Mouse (Mus musculus) heart, postnatal 0 days (tissue): ENCODE data around the gene Tyms. TPM values are rescaled to one million over a fixed set of nuclear protein-coding genes. Genes with fewer than 3 reads are reported as not detected.
A peak's percentile ranks its signal among the peaks of the same experiment; 100 is the strongest.

Experiments
- ATAC-seq: fragments of 200-750 bp; cut with Nextera tagmentation; 2 replicates; pipeline ENCODE4 v1.8.0; 2017; ENCODE audit warnings: low read depth, moderate number of reproducible peaks, moderate library complexity; ENCODE audit not compliant: insufficient read depth
- DNase-seq: peaks from one replicate; pipeline ENCODE4 v3.0.0-alpha.2; 2016; ENCODE audit warnings: low spot score
- H3K27ac ChIP-seq: fragments of 300-500 bp; sonication (generic); 2 replicates; pipeline ENCODE4 v1.5.1; 2014; ENCODE audit warnings: low read depth, mild to moderate bottlenecking
- H3K27me3 ChIP-seq: fragments of 300-500 bp; sonication (generic); 2 replicates; pipeline ENCODE4 v1.6.1; 2014; ENCODE audit warnings: low read length, mixed read lengths; ENCODE audit not compliant: control insufficient read depth, insufficient read depth
- H3K36me3 ChIP-seq: fragments of 300-500 bp; sonication (generic); replicated peaks from 2 replicates; pipeline ENCODE4 v1.6.1; 2014; ENCODE audit warnings: low read length, mixed read lengths; ENCODE audit not compliant: control insufficient read depth, insufficient read depth
- H3K4me1 ChIP-seq: fragments of 300-500 bp; sonication (generic); 2 replicates; pipeline ENCODE4 v1.6.1; 2014; ENCODE audit warnings: antibody characterized with exemption; ENCODE audit not compliant: control insufficient read depth, insufficient read depth
- H3K4me2 ChIP-seq: fragments of 300-500 bp; sonication (generic); 2 replicates; pipeline ENCODE4 v1.6.1; 2014; ENCODE audit warnings: low read depth, mild to moderate bottlenecking, low read length, moderate library complexity
- H3K4me3 ChIP-seq: fragments of 300-500 bp; sonication (generic); 2 replicates; pipeline ENCODE4 v1.5.1; 2014; ENCODE audit warnings: low read depth, low read length
- H3K9ac ChIP-seq: fragments of 300-500 bp; sonication (generic); replicated peaks from 2 replicates; pipeline ENCODE4 v1.6.1; 2014; ENCODE audit warnings: low read depth, low read length, mixed read lengths
- H3K9me3 ChIP-seq: fragments of 300-500 bp; sonication (generic); replicated peaks from 2 replicates; pipeline ENCODE4 v1.6.1; 2016; ENCODE audit warnings: low read length; ENCODE audit not compliant: control insufficient read depth
- CTCF ChIP-seq: IDR thresholded peaks from 2 replicates; pipeline ENCODE4 v1.5.1; 2016; ENCODE audit warnings: antibody characterized with exemption, control low read depth, low read depth
- EP300 ChIP-seq: IDR thresholded peaks from 2 replicates; pipeline ENCODE4 v1.6.1; 2016; ENCODE audit warnings: antibody characterized with exemption, low read depth
- WGBS: fragments of 180-500 bp; shearing (Covaris S2); extraction: QIAGEN DNeasy Blood & Tissue Kit; methylation state at CpG from one replicate; pipeline ENCODE4 v1.1.7; 2014; 5-methylcytosine and 5-hydroxymethylcytosine counted together
- polyA plus RNA-seq: library from polyadenylated mRNA; unstranded; fragments of >200 nt; fragmentation: Nextera tagmentation; extraction: Ambion mirVana; gene quantifications from 2 replicates; pipeline ENCODE4 v1.2.1, GENCODE M21; 2015
- total RNA-seq: library from RNA; depleted of rRNA; stranded (reverse); fragments of >200 nt; gene quantifications from 2 replicates; pipeline ENCODE4 v1.2.3, GENCODE M21; 2014; ENCODE audit warnings: low replicate concordance

Gene Tyms
- total and polyA plus RNA-seq, 2 experiments from 2014 or later = 27.6 to 48.1 TPM

DNA sequence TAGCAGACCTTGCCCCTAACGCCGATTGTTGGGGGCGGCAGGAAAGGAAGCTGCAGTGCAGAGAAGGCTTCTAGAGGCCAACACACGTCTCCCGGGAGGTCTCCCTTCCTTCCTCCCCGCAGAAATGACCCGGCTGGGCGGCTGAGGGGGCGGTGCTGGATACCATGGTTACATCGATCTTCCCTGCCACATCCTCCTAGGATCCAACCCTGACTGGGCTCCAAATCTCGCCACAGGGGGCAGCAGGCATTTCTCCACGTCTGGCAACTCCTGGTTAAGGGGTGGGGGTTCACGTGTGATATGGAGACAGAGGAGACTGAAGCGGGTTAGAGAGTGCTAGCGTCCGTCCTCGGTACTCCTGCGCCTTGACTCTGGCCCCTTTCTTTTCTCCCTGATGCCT lies 37.7 kb upstream of the Tyms start:
- peaks cover 14% of the 10 kb centered on the region; the same call in 1 of the 2 replicates for H3K4me1 ChIP-seq
- H3K4me3 ChIP-seq = peak overlapping the region; percentile 16
- H3K4me2 ChIP-seq = peak overlapping the region; percentile 46
- TF ChIP-seq EP300 (no peak), CTCF (peak; percentile 45)
- H3K9ac ChIP-seq = no peak overlapping the region
- H3K27me3 ChIP-seq = peaks cover 76% of the 10 kb centered on the region
- peak; percentile 38 for DNase-seq
- H3K27ac ChIP-seq = no peak overlapping the region
- WGBS = 2% methylated on average over 18 of the region's 18 CpGs
- H3K9me3 ChIP-seq = no peaks in the 10 kb centered on the region
- peak; percentile 17; the same call in 1 of the 2 replicates for ATAC-seq
- no peaks in the 10 kb centered on the region for H3K36me3 ChIP-seq

GRCm38 (mm10) chr5:30110371-30111060 lies 37.1 kb upstream of the Tyms start:
- Histone ChIP-seq H3K4me2 (peak overlapping the region; percentile 46), H3K36me3 (no peaks in the 10 kb centered on the region), H3K9me3 (no peaks in the 10 kb centered on the region), H3K27ac (no peak overlapping the region), H3K27me3 (peaks cover 79% of the 10 kb centered on the region), H3K4me3 (peak overlapping the region; percentile 16), H3K4me1 (peaks cover 14% of the 10 kb centered on the region; the same call in 1 of the 2 replicates), H3K9ac (no peak overlapping the region)
- WGBS = 23% methylated on average over 22 of the region's 22 CpGs
- DNase-seq (no peak), ATAC-seq (no peak)
- TF ChIP-seq EP300 (no peak), CTCF (no peak)

DNA sequence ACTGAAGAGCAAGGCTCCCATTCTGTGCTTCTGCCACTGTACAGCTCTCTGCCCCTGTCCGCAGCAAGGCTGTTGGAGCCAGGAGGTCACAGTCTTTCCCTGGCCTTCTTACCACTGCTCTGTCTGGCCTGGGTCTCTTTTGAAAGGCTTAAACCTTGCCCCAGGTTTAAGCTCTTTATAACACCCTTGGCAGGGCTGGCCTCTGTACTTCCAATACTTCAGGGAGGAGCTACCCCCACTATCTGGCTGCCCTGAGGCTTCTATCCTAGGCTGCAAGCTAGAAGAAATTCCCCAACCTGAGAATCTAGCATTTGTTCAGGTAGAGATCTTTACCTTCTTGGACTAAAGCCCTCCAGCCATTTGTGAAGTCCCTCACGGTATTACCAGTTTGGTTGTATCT lies 36.5 kb upstream of the Tyms start:
- peaks cover 83% of the 10 kb centered on the region for H3K27me3 ChIP-seq
- no peaks in the 10 kb centered on the region for H3K9me3 ChIP-seq
- H3K27ac ChIP-seq = no peak overlapping the region
- H3K4me1 ChIP-seq = peaks cover 20% of the 10 kb centered on the region
- ATAC-seq = no peak
- H3K4me2 ChIP-seq = no peak overlapping the region
- no peak for DNase-seq
- TF ChIP-seq CTCF = no peak
- no peak for TF ChIP-seq EP300
- H3K36me3 ChIP-seq = no peaks in the 10 kb centered on the region
- 70% methylated on average over 2 of the region's 2 CpGs for whole genome bisulfite sequencing
- H3K9ac ChIP-seq = no peak overlapping the region
- no peak overlapping the region for H3K4me3 ChIP-seq

GRCm38 (mm10) chr5:30108233-30108632 lies 34.8 kb upstream of the Tyms start:
- ATAC-seq (no peak), DNase-seq (no peak)
- Histone ChIP-seq H3K27ac (no peak overlapping the region), H3K9me3 (no peaks in the 10 kb centered on the region), H3K4me1 (peaks cover 22% of the 10 kb centered on the region), H3K9ac (no peak overlapping the region), H3K36me3 (no peaks in the 10 kb centered on the region), H3K27me3 (peaks cover 84% of the 10 kb centered on the region), H3K4me3 (no peak overlapping the region), H3K4me2 (no peak overlapping the region)
- no peak for TF ChIP-seq CTCF
- no peak for TF ChIP-seq EP300
- 70% methylated on average over 6 of the region's 6 CpGs for WGBS

DNA sequence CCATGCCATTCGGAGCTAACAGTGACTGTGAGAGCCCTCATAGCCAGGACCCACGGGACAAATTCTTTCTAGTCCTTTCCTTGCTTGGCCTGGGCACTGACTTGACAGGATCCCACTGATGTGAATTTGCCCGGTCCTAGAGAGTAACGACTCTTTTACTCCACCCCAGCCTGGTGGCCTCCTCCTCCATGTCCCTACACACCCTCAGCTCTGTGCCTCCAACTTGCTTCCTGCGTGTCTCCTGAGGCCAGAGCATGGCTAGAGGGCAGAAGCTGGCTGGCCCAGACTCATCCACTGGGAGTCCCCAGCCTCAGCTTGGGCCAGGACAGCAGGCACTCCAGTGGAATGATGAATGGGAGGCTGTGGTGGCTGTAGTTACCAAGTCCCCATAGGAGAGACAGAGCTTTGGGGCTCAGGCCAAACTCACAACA lies 34.2 kb upstream of the Tyms start:
- no peak for ATAC-seq
- Histone ChIP-seq H3K4me1 (peaks cover 22% of the 10 kb centered on the region), H3K9me3 (no peaks in the 10 kb centered on the region), H3K4me3 (no peak overlapping the region), H3K4me2 (no peak overlapping the region), H3K36me3 (no peaks in the 10 kb centered on the region), H3K27ac (no peak overlapping the region), H3K9ac (no peak overlapping the region), H3K27me3 (peaks cover 78% of the 10 kb centered on the region)
- no peak for DNase-seq
- 16% methylated on average over 5 of the region's 5 CpGs for WGBS
- TF ChIP-seq EP300 = no peak
- no peak for TF ChIP-seq CTCF

GRCm38 (mm10) chr5:30107186-30107585 lies 33.8 kb upstream of the Tyms start:
- 16% methylated on average over 7 of the region's 7 CpGs for WGBS
- Histone ChIP-seq H3K9me3 (no peaks in the 10 kb centered on the region), H3K4me2 (no peak overlapping the region), H3K4me3 (no peak overlapping the region), H3K27me3 (peaks cover 74% of the 10 kb centered on the region), H3K36me3 (no peaks in the 10 kb centered on the region), H3K4me1 (peaks cover 22% of the 10 kb centered on the region), H3K9ac (no peak overlapping the region), H3K27ac (no peak overlapping the region)
- ATAC-seq (no peak), DNase-seq (no peak)
- TF ChIP-seq CTCF = no peak
- no peak for TF ChIP-seq EP300
